Mouse (Mus musculus) CH12.LX (cell line): ENCODE data around the gene Atf3. TPM values are rescaled to one million over a fixed set of nuclear protein-coding genes. Genes with fewer than 3 reads are reported as not detected.
A peak's percentile ranks its signal among the peaks of the same experiment; 100 is the strongest.

Experiments
- DNase-seq: peaks from one replicate; pipeline ENCODE4 v3.0.0-alpha.2; 2013; ENCODE audit errors: extremely low read depth
- H3K27ac ChIP-seq: 2 replicates; pipeline ENCODE4 v1.5.1; 2012; ENCODE audit warnings: low read depth, mild to moderate bottlenecking, control low read depth, moderate library complexity; ENCODE audit not compliant: insufficient read depth
- H3K27me3 ChIP-seq: replicated peaks from 2 replicates; pipeline ENCODE3; 2012; ENCODE audit warnings: inconsistent platforms
- H3K36me3 ChIP-seq, 2 experiments: replicated peaks in 1 of 2; 2 replicates each; pipeline versions ENCODE3 to v1.6.1; 2012; ENCODE audit warnings: inconsistent platforms in 1 of 2, low read length in 1 of 2, mild to moderate bottlenecking in 1 of 2, mixed read lengths in 1 of 2, moderate library complexity in 1 of 2; ENCODE audit not compliant: control insufficient read depth in 1 of 2, insufficient read depth in 1 of 2
- H3K4me1 ChIP-seq, 2 experiments: 2 replicates each; pipeline ENCODE4 v1.6.1; 2012; ENCODE audit warnings: inconsistent platforms in 1 of 2, moderate library complexity in 1 of 2; ENCODE audit not compliant: insufficient read depth in 2 of 2, control insufficient read depth in 1 of 2
- H3K4me2 ChIP-seq: 2 replicates; pipeline ENCODE4 v1.6.1; 2012; ENCODE audit warnings: low read depth, mild to moderate bottlenecking, control low read depth; ENCODE audit not compliant: poor library complexity, insufficient read depth, severe bottlenecking
- H3K4me3 ChIP-seq, 3 experiments: fragments of 150-350 bp in 1 of 3; sonication (generic) in 1 of 3; replicated peaks in 1 of 3; 2 replicates each; pipeline versions ENCODE3 to v1.5.1; 2011 to 2012; ENCODE audit warnings: low read depth in 2 of 3, low read length in 2 of 3, mild to moderate bottlenecking in 2 of 3, moderate library complexity in 2 of 3, control low read depth in 1 of 3, improper control_type of control experiment in 1 of 3, inconsistent platforms in 1 of 3, mixed read lengths in 1 of 3; ENCODE audit not compliant: poor library complexity in 1 of 3
- H3K79me2 ChIP-seq: replicated peaks from 2 replicates; pipeline ENCODE4 v1.6.1; 2012; ENCODE audit warnings: mild to moderate bottlenecking, moderate library complexity; ENCODE audit not compliant: control insufficient read depth, poor library complexity, insufficient read depth, severe bottlenecking; ENCODE audit errors: extremely low read depth
- H3K9ac ChIP-seq: 2 replicates; pipeline ENCODE4 v1.6.1; 2012; ENCODE audit warnings: low read depth, mild to moderate bottlenecking, control low read depth, moderate library complexity; ENCODE audit not compliant: insufficient read depth
- H3K9me3 ChIP-seq: replicated peaks from 2 replicates; pipeline ENCODE3; 2012; ENCODE audit warnings: low read length, inconsistent platforms, mixed read lengths
- BHLHE40 ChIP-seq: IDR thresholded peaks from 2 replicates; pipeline ENCODE4 v1.6.1; 2011; ENCODE audit warnings: mild to moderate bottlenecking, low read depth, low read length, improper control_type of control experiment
- CHD1 ChIP-seq: IDR thresholded peaks from 2 replicates; pipeline ENCODE4 v1.6.1; 2012; ENCODE audit warnings: low read depth, low read length, improper control_type of control experiment, inconsistent platforms
- CHD2 ChIP-seq: IDR thresholded peaks from 2 replicates; pipeline ENCODE4 v1.6.1; 2011; ENCODE audit warnings: low read length, improper control_type of control experiment
- CTCF ChIP-seq, 2 experiments: IDR thresholded peaks in 1 of 2; conservative IDR thresholded peaks in 1 of 2; 2 replicates each; pipeline ENCODE4 v1.5.1; 2011 to 2012; ENCODE audit warnings: low read depth in 2 of 2, low read length in 2 of 2, improper control_type of control experiment in 1 of 2, inconsistent platforms in 1 of 2, mild to moderate bottlenecking in 1 of 2, moderate library complexity in 1 of 2
- E2F4 ChIP-seq: IDR thresholded peaks from 2 replicates; pipeline ENCODE4 v1.6.1; 2011; ENCODE audit warnings: low read depth, low read length, improper control_type of control experiment; ENCODE audit not compliant: insufficient replicate concordance
- ELF1 ChIP-seq: IDR thresholded peaks from 2 replicates; pipeline ENCODE4 v1.6.1; 2014; ENCODE audit warnings: low read depth, mild to moderate bottlenecking, inconsistent platforms, low read length, improper control_type of control experiment
- EP300 ChIP-seq: IDR thresholded peaks from 2 replicates; pipeline ENCODE4 v1.6.1; 2011; ENCODE audit warnings: low read length, improper control_type of control experiment
- ETS1 ChIP-seq: conservative IDR thresholded peaks from 2 replicates; pipeline ENCODE4 v1.6.1; 2012; ENCODE audit warnings: low read depth, mild to moderate bottlenecking, inconsistent platforms, low read length, improper control_type of control experiment, moderate library complexity
- GABPA ChIP-seq: IDR thresholded peaks from 2 replicates; pipeline ENCODE4 v1.6.1; 2012; ENCODE audit warnings: low read depth, low read length, improper control_type of control experiment, inconsistent platforms; ENCODE audit not compliant: insufficient replicate concordance
- HCFC1 ChIP-seq: IDR thresholded peaks from 2 replicates; pipeline ENCODE4 v1.6.1; 2012; ENCODE audit warnings: low read depth, mild to moderate bottlenecking, inconsistent platforms, low read length, improper control_type of control experiment
- IRF4 ChIP-seq: IDR thresholded peaks from 2 replicates; pipeline ENCODE4 v1.6.1; 2014; ENCODE audit warnings: low read depth, mild to moderate bottlenecking, inconsistent platforms, low read length, improper control_type of control experiment
- JUN ChIP-seq: IDR thresholded peaks from 2 replicates; pipeline ENCODE4 v1.6.1; 2011; ENCODE audit warnings: low read depth, mild to moderate bottlenecking, low read length, improper control_type of control experiment, moderate library complexity; ENCODE audit not compliant: insufficient read depth
- JUND ChIP-seq: conservative IDR thresholded peaks from 2 replicates; pipeline ENCODE4 v1.6.1; 2011; ENCODE audit warnings: low read depth, low read length, improper control_type of control experiment
- KAT2A ChIP-seq: IDR thresholded peaks from 2 replicates; pipeline ENCODE4 v1.6.1; 2012; ENCODE audit warnings: low read length, improper control_type of control experiment, inconsistent platforms; ENCODE audit not compliant: insufficient replicate concordance
- MAFK ChIP-seq: IDR thresholded peaks from 2 replicates; pipeline ENCODE4 v1.6.1; 2011; ENCODE audit warnings: low read length, improper control_type of control experiment; ENCODE audit not compliant: insufficient replicate concordance
- MAX ChIP-seq: IDR thresholded peaks from 2 replicates; pipeline ENCODE4 v1.6.1; 2011; ENCODE audit warnings: low read length, improper control_type of control experiment
- MAZ ChIP-seq: IDR thresholded peaks from 2 replicates; pipeline ENCODE4 v1.6.1; 2012; ENCODE audit warnings: low read depth, mild to moderate bottlenecking, inconsistent platforms, low read length, improper control_type of control experiment, moderate library complexity
- MEF2A ChIP-seq: IDR thresholded peaks from 2 replicates; pipeline ENCODE4 v1.6.1; 2014; ENCODE audit warnings: low read depth, mild to moderate bottlenecking, inconsistent platforms, low read length, improper control_type of control experiment, borderline replicate concordance
- MXI1 ChIP-seq: IDR thresholded peaks from 2 replicates; pipeline ENCODE4 v1.6.1; 2011; ENCODE audit warnings: mild to moderate bottlenecking, low read depth, low read length, improper control_type of control experiment
- MYC ChIP-seq: IDR thresholded peaks from 2 replicates; pipeline ENCODE4 v1.6.1; 2011; ENCODE audit warnings: low read depth, mild to moderate bottlenecking, improper control_type of control experiment, low read length
- NELFE ChIP-seq: IDR thresholded peaks from 2 replicates; pipeline ENCODE4 v1.6.1; 2011; ENCODE audit warnings: low read depth, low read length, improper control_type of control experiment
- NRF1 ChIP-seq: IDR thresholded peaks from 2 replicates; pipeline ENCODE4 v1.6.1; 2014; ENCODE audit warnings: low read depth, mild to moderate bottlenecking, inconsistent platforms, low read length, improper control_type of control experiment, moderate library complexity
- PAX5 ChIP-seq: IDR thresholded peaks from 2 replicates; pipeline ENCODE4 v1.6.1; 2012; ENCODE audit warnings: low read length, inconsistent platforms, mixed read lengths
- POLR2A ChIP-seq: IDR thresholded peaks from 2 replicates; pipeline ENCODE4 v1.6.1; 2011; ENCODE audit warnings: low read depth, mild to moderate bottlenecking, improper control_type of control experiment, low read length
- POLR2AphosphoS2 ChIP-seq: IDR thresholded peaks from 2 replicates; pipeline ENCODE4 v1.6.1; 2011; ENCODE audit warnings: low read depth, low read length, improper control_type of control experiment
- RAD21 ChIP-seq: IDR thresholded peaks from 2 replicates; pipeline ENCODE4 v1.6.1; 2011; ENCODE audit warnings: low read depth, mild to moderate bottlenecking, low read length, improper control_type of control experiment, moderate library complexity
- RCOR1 ChIP-seq: conservative IDR thresholded peaks from 2 replicates; pipeline ENCODE4 v1.6.1; 2012; ENCODE audit warnings: low read depth, mild to moderate bottlenecking, inconsistent platforms, low read length, improper control_type of control experiment
- SIN3A ChIP-seq: IDR thresholded peaks from 2 replicates; pipeline ENCODE4 v1.6.1; 2012; ENCODE audit warnings: low read length, improper control_type of control experiment, inconsistent platforms
- SMC3 ChIP-seq: IDR thresholded peaks from 2 replicates; pipeline ENCODE4 v1.6.1; 2011; ENCODE audit warnings: low read depth, low read length, improper control_type of control experiment
- TBP ChIP-seq: conservative IDR thresholded peaks from 2 replicates; pipeline ENCODE4 v1.6.1; 2011; ENCODE audit warnings: low read depth, low read length, improper control_type of control experiment
- TCF12 ChIP-seq: IDR thresholded peaks from 2 replicates; pipeline ENCODE4 v1.6.1; 2014; ENCODE audit warnings: low read depth, mild to moderate bottlenecking, inconsistent platforms, low read length, improper control_type of control experiment
- UBTF ChIP-seq: IDR thresholded peaks from 2 replicates; pipeline ENCODE4 v1.6.1; 2012; ENCODE audit warnings: low read depth, mild to moderate bottlenecking, inconsistent platforms, low read length, improper control_type of control experiment, moderate library complexity
- USF1 ChIP-seq: IDR thresholded peaks from 2 replicates; pipeline ENCODE4 v1.6.1; 2014; ENCODE audit warnings: low read depth, mild to moderate bottlenecking, inconsistent platforms, low read length, improper control_type of control experiment
- USF2 ChIP-seq: conservative IDR thresholded peaks from 2 replicates; pipeline ENCODE4 v1.6.1; 2011; ENCODE audit warnings: low read depth, low read length, improper control_type of control experiment
- ZC3H11A ChIP-seq: IDR thresholded peaks from 2 replicates; pipeline ENCODE4 v1.6.1; 2012; ENCODE audit warnings: low read depth, mild to moderate bottlenecking, inconsistent platforms, low read length, improper control_type of control experiment
- ZKSCAN1 ChIP-seq: IDR thresholded peaks from 2 replicates; pipeline ENCODE4 v1.6.1; 2012; ENCODE audit warnings: low read depth, inconsistent platforms, low read length, improper control_type of control experiment, borderline replicate concordance
- ZMIZ1 ChIP-seq: IDR thresholded peaks from 2 replicates; pipeline ENCODE4 v1.6.1; 2012; ENCODE audit warnings: low read depth, mild to moderate bottlenecking, inconsistent platforms, low read length, improper control_type of control experiment
- ZNF384 ChIP-seq: IDR thresholded peaks from 2 replicates; pipeline ENCODE4 v1.6.1; 2012; ENCODE audit warnings: low read depth, low read length, improper control_type of control experiment, inconsistent platforms
- dilution Hi-C: fragments of 300-500 bp; cut with MboI; formaldehyde crosslinking; loops from 2 replicates; pipeline ENCODE4 v1.14.3; 2020; ENCODE audit warnings: low sequenced_read_pairs; ENCODE audit not compliant: extremely low pct_unique_long_range_greater_than_20kb, extremely low pct_ligation_motif_present
- in situ Hi-C: fragments of 300-500 bp; cut with MboI; formaldehyde crosslinking; loops from 3 replicates; pipeline ENCODE4 v1.14.3; 2019; ENCODE audit warnings: low sequenced_read_pairs, low pct_ligation_motif_present, low pct_unique_long_range_greater_than_20kb, mixed read lengths
- polyA plus RNA-seq: library from polyadenylated mRNA; unstranded; fragments of >175 nt; gene quantifications from 2 replicates; pipeline ENCODE4 v1.2.1, GENCODE M21; 2012; ENCODE audit warnings: low read depth; ENCODE audit not compliant: insufficient read length
- total RNA-seq, 2 experiments: library from RNA; depleted of rRNA; stranded (reverse); fragments of 300-350 nt in 1 of 2; fragments of >200 nt in 1 of 2; gene quantifications; 2 replicates each; pipeline ENCODE4 v1.2.3; 2012 to 2014

Gene Atf3
- total and polyA plus RNA-seq, 3 experiments, result 25.1 to 39.7 (median 32.9) TPM

DNA sequence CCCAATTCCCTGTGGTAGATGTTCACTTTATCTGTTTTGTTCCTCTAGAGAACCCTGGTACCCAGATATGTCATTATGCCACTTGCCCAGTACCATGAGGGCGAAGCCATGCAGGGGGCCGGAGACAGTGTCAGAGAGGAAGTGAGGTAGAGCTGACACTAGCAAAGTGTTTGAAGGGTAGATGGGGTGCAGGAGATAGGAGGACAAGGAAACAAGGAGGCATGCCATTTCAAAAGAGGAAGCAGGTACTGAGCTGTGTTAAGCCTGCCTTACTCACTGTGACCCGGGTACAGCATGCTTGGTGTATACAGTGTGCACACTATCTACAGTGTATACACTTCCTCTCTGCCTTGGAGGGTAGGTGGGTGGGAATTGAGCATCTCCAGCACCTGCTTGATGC is 32.1 kb upstream of the Atf3 start:
- Histone ChIP-seq H3K9ac (no peak overlapping the region), H3K4me1 (peaks cover 39 to 64% of the 10 kb centered on the region in 2 experiments), H3K9me3 (peaks cover 6% of the 10 kb centered on the region), H3K4me3 (no peak overlapping the region)
- TF ChIP-seq UBTF (no peak), RAD21 (no peak), ELF1 (no peak), PAX5 (no peak), TCF12 (no peak), NELFE (0 out of 2 replicates have a peak, but pooled peaks have one; percentile 27), BHLHE40 (peak; percentile 57; the same call in 1 of the 2 replicates), ZKSCAN1 (no peak), MAFK (no peak), TBP (no peak), SIN3A (no peak), JUN (no peak), CTCF (conservative IDR thresholded peaks at IDR 0.05 in 1 of 2, IDR thresholded peaks at IDR 0.05 in 1 of 2; ENCODE audit: low read depth in 2 of 2, low read length in 2 of 2) (no peak), GABPA (no peak), ZMIZ1 (no peak), IRF4 (peak; percentile 46; the same call in 1 of the 2 replicates), POLR2AphosphoS2 (no peak), MAX (peak; percentile 63), EP300 (peak; percentile 59; the same call in 1 of the 2 replicates), KAT2A (no peak), POLR2A (no peak), MAZ (no peak), NRF1 (no peak), USF2 (no peak), MXI1 (0 out of 2 replicates have a peak, but pooled peaks have one; percentile 38), MEF2A (no peak), ZC3H11A (no peak), MYC (peak; percentile 26; the same call in 1 of the 2 replicates), CHD2 (no peak), SMC3 (no peak), HCFC1 (no peak), JUND (no peak), ZNF384 (no peak), CHD1 (no peak), RCOR1 (no peak), ETS1 (no peak), E2F4 (no peak), USF1 (no peak)
- TF ChIP-seq, all 38 proteins: peak for 7
- in situ Hi-C loops, result no loop called here
- dilution Hi-C loops, result no loop called here
- Histone ChIP-seq H3K36me3 (no peaks in the 10 kb centered on the region), H3K79me2 (no peaks in the 10 kb centered on the region), H3K4me2 (no peak overlapping the region), H3K27me3 (no peaks in the 10 kb centered on the region), H3K27ac (peak overlapping the region; percentile 10; the same call in 1 of the 2 replicates)
- peak; percentile 58 for DNase-seq
